Mouse (Mus musculus): ENCODE measurements around the gene Prr14l.
"Not testable (repeated sequence)": the region's sequence is repeated elsewhere in the genome, so short reads cannot be mapped to it uniquely, and the experiment has no call there.

The Prr14l gene

GRCm38 (mm10) chr5:32853731-32854507, at the start of gene Prr14l:
Gene Prr14l (minus strand): TSS chr5:32854256.
- peak; percentile 99 for DNase-seq

DNA sequence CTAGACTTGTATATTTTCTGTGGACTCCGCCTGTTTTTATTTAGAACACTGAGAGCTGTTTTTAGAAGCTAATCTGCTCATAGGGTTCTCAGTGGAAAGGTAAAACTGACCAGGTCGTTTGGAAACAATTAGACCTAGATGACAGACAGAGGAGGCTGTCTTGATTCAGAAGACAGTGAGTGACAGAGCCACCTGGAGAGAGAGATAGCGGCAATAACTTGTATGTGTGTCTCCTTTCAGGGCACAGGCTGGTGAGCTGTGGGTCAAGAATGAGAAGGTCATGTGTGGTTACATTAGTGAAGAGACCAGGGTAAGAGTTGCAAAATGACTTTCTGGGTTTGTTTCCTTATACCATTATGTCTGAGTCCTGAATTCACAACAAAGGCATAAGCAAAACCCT, 32.7 kb upstream of the Prr14l start:
- no peak for DNase-seq

- DNase-seq: no peak
Observed at GRCm38 (mm10) chr5:32872346-32872745, 18.3 kb upstream of the Prr14l start.

DNA sequence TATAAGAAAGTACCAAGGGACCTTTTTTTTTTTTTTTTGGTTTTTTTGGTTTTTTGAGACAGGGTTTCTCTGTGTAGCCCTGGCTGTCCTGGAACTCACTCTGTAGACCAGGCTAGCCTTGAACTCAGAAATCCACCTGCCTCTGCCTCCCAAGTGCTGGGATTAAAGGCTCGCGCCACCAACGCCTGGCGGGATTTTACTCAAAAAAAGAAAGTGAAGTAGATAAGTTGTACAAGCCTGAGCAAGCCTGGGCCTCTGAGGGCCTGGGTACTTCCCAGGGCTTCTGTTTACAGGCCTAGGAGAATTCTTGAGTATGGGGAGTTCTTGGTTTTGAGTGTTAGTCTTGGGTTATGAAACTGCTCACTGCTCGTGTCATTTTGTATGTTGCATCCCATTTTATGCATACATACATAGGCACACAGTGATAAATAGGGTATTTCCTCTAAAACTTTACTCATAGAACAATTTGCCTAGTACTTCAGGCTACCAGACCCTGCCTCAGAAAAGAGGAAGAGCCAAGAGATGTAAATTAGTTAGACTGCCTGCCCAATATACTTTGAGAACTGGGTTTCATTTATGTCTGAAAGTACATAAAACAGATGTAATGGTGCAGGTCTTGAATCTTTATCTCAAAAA, 15.5 kb upstream of the Prr14l start:
- no peak for DNase-seq

DNA sequence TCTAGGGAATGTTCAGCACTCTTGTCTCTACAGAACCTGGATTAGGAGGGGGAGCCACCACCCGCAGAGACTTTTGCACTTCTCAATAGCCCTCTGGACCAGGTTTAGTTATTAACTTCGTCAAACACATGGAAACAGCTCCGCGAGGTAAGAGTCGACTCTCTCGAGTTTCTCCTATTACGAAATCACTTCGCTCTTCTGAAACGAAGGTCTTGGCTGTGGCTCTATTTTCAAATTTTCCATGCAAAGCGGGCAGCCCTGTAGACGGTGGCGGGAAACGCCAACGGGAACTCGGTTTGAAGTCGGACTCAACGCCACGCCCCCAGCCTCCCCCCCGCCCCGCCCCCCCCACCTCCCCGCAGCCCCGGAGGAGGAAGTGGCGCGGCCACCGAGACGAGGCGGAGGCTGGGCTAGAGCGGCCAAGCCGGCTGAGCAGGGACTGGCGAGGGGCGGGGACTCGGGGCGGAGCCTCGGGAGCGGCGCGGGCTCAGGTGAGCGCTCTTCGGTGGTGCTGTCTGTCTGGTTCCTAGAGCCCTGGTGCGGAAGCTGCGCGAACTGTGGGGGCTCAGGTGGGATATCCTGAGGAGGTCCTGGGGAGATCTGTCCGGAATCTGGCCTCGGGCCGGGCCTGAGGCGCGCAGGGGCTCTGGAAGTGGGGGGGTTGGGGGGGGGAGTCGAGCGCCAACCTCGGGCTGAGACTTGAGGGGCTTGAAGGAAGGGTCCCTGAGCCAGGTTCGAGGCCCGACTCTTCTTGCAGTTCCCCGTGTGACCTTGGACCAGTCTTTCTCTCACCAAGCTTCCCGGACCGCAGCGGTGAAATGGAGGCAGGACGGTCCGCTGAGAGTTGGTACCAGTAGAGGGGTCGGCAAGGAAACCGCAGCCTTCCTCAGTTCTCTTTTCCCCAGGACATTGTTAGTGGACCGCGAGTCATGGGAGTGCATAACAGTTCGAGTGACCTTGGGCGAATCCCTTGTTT, 9.5 kb upstream of the Prr14l start, which contains the start of gene Depdc5:
TSS of gene Depdc5 (plus strand) at position 449 of the 976 bp plus-strand sequence.
- peak; percentile 98 for DNase-seq

DNA sequence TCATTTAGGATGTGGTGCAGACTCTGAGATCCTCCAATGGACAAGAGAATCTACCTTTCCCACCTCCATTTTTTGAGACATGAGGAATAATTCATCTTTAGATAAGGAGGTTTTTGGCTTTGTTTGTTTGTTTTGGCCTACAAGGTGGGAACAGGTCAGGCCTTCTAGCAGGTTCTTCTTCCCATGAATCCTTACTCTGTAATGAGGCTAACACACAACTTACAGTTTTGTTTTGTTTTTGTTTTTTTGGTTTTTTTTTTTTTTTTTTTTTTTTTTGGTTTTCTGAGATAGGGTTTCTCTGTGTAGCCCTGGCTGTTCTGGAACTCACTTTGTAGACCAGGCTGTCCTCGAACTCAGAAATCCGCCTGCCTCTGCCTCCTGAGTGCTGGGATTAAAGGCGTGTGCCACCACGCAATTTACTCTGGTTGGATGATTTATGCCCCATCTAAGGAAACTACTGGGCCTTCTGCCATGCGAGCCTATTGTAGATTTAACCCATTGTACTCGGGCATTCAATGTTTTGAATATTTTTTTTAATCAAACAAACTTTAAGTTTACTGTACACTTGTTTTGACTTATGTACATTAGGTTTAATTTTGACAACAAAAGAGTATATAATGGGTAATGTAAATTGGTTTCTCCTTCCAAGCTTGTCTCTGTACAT, 8.5 kb upstream of the Prr14l start:
- DNase-seq: peak; percentile 52

- no peak for DNase-seq
Observed at GRCm38 (mm10) chr5:32861082-32861481, 7.0 kb upstream of the Prr14l start.

DNA sequence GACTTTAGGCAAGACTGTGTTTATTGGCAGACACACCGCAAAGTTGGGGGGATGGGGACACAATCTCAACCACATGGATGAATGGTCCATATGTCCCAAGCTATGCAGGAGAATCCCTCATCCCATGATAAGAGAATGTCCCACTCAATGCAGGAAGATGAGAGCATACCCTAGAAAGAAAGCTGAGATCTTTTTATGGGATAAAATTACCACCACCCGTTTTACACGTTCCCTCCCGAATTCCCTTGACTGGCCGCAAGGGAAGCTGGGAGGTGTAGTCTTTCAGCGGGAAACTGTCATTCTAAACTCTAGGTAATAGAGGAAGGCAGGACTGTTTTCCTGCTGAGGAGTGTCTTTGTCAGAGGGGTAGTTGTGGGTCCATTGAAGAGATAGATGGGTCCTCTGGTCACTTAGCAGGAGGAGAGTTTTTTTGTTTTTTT, 3.7 kb upstream of the Prr14l start:
- peak; percentile 63 for DNase-seq

- DNase-seq: not testable (repeated sequence)
Observed at GRCm38 (mm10) chr5:32855274-32855673, 1.2 kb upstream of the Prr14l start.

DNA sequence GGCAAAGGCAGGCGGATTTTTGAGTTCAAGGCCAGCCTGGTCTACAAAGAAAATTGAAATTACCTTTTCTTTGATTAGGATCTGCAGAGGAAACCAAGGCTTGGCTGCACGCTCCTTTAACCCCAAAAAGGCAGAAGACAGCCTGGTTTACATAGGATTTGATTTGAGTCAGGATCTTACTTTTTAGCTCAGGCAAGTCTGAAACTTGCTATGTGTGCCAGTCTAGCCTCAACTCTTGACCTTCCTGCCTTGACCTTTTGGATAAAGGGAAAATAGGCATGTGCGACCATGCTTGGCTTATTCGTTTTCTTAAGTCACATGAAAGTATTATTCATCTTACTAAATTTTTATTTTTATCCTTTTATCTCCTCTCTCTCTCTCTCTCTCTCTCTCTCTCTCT, 762 bp upstream of the Prr14l start:
- DNase-seq: no peak

DNA sequence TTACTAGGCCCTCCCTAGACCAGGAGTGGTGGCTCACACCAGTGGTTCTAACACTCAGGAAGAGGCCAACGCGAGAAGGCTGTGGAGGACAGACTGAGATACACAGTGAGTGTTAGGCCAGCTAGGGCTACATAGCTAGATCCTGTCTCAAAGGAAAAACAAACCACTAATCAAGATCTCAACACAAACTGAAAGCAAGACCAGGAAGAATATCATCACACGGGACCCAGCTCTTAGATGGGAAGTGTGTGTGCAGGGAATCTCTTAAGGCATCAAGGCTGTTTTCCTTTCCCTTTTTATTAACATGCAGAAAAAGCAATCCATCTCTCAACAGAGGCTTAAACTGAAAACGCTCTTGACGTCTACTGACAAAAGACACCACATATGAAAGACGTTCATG, 2.0 kb downstream of the Prr14l start:
- DNase-seq: no peak

DNA sequence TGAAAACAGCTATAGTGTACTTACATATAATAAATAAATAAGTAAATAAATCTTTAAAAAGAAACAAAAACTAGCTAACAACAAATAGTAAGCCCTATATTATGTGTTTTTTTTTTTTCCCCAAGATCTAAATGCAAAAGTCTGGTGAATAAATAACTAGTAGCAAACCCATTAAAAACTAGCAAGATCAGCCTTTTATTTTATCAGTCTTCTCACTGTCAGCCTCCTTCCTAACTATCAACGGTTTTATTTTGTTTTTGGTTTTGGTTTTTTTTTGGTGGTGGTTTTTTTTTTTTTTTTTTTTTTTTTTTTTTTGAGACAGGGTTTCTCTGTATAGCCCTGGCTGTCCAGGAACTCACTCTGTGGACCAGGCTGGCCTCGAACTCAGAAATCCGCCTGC, 4.5 kb downstream of the Prr14l start:
- DNase-seq: not testable (repeated sequence)

GRCm38 (mm10) chr5:32849178-32849577, 4.9 kb downstream of the Prr14l start:
- DNase-seq: no peak

DNA sequence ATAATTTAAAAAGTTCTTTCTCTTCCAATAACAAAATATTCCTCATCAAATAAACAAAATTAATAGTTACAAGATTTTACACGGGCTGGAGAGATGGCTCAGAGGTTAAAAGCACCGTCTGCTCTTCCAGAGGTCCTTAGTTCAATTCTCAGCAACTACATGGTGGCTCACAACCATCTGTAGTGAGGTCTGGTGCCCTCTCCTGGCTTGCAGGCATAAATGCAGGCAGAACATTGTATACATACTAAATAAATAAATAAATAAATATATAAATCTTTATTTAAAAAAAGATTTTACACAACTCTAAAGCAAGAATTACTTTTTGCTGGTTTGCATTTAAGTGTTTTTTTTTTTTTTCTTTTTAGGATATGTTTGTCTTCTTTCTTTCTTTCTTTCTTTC, 14.0 kb downstream of the Prr14l start:
- no peak for DNase-seq

DNA sequence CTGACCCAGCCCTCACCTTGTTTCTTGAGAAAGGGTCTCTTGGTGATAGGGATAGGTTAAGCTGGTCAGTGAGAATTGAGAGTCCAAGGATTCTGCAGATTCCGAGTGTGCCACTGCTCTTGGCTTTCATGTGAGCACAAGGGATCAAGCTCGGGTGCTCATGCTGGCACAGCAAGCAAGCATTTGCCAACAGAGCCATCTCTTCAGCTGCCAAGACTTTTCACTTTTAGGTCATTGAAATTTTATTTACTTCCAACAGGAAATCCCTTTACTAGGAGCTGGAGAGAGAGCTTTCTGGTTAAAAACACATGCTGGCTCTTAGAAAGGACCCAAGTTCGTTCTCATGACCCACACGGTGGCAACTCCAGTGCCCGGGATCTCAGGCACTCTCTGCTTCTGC, 17.1 kb downstream of the Prr14l start:
- no peak for DNase-seq

DNA sequence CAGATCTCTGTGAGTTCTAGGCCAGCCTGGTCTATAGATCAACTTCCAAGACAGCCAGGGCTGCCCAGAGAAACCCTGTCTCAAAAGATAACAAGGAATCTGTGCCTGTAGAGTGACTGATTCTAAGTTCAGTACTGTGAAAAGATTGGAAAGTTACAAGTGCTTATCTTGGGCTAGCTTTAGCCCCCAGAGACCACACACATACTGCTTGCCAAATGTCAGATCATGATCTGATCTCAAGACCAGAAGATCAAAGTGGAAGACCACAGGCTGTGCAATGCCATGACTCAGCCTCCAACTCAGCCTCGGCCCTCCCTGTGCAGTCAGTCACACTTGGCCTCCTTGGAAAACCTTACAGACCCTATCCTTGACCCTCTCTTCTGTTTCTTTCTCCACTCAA, 19.6 kb downstream of the Prr14l start:
- DNase-seq: no peak

DNA sequence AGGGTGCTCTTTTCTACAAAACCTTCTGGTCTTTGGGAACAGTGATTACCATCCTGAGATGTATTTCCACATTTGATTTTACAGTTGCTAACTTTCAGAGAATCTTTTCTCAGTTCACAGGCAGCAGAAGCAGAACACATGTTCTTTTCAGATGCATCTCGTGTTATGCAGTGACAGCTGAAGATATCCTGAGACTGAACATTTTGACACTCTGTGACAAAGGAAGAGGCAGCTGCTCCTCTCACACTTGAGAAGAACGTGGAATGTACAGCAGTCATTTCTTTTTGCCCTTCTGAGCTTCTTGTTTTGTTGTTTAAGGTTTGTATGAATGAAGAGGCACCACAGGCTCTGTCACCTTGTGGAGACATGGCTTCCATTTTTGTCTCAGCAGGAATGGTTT, 24.0 kb downstream of the Prr14l start:
- no peak for DNase-seq

DNA sequence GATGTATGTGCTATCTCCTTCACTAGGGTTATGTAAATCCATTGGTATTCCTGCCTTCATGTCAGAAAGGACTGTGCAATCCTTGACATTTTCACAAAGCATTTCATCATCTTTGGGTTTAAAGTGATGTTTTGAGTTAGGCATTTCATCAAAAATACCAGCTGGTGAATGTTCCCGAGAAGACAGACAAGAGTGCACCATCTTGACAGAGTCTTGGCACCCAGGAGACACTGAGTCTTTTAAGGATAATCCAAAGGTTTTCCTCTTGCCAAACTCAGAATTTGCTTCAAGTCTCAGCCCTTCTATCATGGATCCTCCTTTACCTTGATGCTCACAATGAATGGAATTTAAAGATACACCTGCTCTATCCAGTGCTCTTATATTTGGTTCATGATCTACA, 25.3 kb downstream of the Prr14l start:
- DNase-seq: not testable (repeated sequence)

GRCm38 (mm10) chr5:32827009-32827408, 27.0 kb downstream of the Prr14l start, which contains the start of gene Gm20671:
Gene Gm20671 (minus strand): TSS chr5:32827109.
- no peak for DNase-seq

GRCm38 (mm10) chr5:32820471-32820870, 33.6 kb downstream of the Prr14l start:
- no peak for DNase-seq

GRCm38 (mm10) chr5:32815396-32815795, 38.7 kb downstream of the Prr14l start:
- DNase-seq: no peak

DNA sequence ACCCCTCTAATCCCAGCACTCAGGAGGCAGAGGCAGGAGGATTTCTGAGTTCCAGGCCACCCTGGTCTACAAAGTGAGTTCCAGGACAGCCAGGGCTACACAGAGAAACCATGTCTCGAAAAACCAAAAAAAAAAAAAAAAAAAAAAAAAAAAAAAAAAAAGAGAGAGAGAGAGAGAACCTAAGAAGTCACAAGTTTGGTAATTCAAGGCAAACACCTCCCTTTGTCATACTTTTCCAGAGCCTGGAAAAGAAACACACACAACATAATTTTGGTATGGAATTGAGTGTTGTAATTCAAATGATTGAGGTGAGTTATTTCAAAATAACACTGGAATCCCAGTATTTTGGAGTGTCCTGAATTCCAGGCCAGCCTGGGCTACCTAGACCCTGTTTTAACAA, 67.6 kb downstream of the Prr14l start:
- DNase-seq: not testable (repeated sequence)
